Mouse (Mus musculus) liver, adult 2 months (tissue): ENCODE results near the gene Pknox2.

Experiments used
- CTCF ChIP-seq: fragments of 200-500 bp; IDR thresholded peaks from 2 replicates; pipeline ENCODE4 v1.5.1; 2011; ENCODE audit warnings: low read depth, low read length, control low read depth
- POLR2A ChIP-seq: fragments of 200-500 bp; IDR thresholded peaks from 2 replicates; pipeline ENCODE4 v1.6.1; 2011; ENCODE audit warnings: low read length, control low read depth; ENCODE audit not compliant: insufficient read depth; ENCODE audit errors: extremely low read depth

GRCm38 (mm10) chr9:37085370-37085769, 61.8 kb downstream of the Pknox2 start:
- TF ChIP-seq CTCF (no peak), POLR2A (no peak)
